In the genomic region with DNA sequence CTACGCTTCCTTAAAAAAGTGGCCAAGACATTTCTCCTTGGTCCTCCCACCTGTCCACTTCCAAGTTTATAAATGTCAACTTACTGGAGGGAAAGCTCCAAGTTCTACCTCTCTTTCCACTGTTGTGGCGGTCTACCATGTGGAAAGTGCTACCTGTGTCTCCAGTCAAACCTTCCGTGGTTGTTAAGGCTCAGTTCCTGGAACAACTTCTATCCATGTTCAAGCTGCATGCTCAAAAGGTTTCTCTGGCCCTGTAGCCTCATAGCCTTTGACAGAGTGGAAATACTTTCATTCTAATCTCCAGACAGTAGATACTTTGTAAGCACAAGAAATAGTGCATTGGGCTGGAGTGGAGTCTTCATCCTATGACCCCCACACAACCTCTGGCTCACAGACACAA, we compare ENCODE assay signal across 21 mouse cellular contexts. TPM values are rescaled to one million over a fixed set of nuclear protein-coding genes. Genes with fewer than 3 reads are reported as not detected.
DNase-seq lines count a peak whose midpoint lies in the region; ATAC-seq and TF ChIP-seq lines count a peak whose summit lies in the region.
"Had no signal": no experiment of that assay in that cellular context is flagged by ENCODE, and none has a peak within 500 bp of the region (broad histone marks: within the 10 kb centered on the region; RNA-seq: fewer than 3 reads in every experiment).

No protein-coding gene starts in this region.

- H3K4me1 ChIP-seq in heart, embryonic 10.5 days, result no peaks in the 10 kb centered on the region
- no peaks in the 10 kb centered on the region for H3K4me1 ChIP-seq in heart, embryonic 11.5 days (ENCODE audit: control insufficient read depth, insufficient read depth, low read length)
- peaks cover 21 to 39% of the 10 kb centered on the region in 2 experiments for H3K4me1 ChIP-seq in CH12.LX (ENCODE audit: control insufficient read depth in 1 of 2, insufficient read depth in 2 of 2)

- no peak overlapping the region for H3K4me3 ChIP-seq in heart, embryonic 10.5 days
- no peak overlapping the region for H3K4me3 ChIP-seq in heart, embryonic 11.5 days (ENCODE audit: low read depth, low read length)
- H3K4me3 ChIP-seq in CH12.LX (replicated peaks in 1 of 3; ENCODE audit: low read depth in 2 of 3, low read length in 2 of 3, poor library complexity in 1 of 3), result peak overlapping the region; percentile 8 to 65 (median 59)

- H3K79me2 ChIP-seq in CH12.LX (replicated peaks; ENCODE audit: control insufficient read depth, extremely low read depth, insufficient read depth, poor library complexity, severe bottlenecking), result peaks cover 89% of the 10 kb centered on the region

- dilution Hi-C loops in CH12.LX (cut with MboI; ENCODE audit: extremely low pct_ligation_motif_present, extremely low pct_unique_long_range_greater_than_20kb, low sequenced_read_pairs), result no loop called here

- intact Hi-C loops in heart, postnatal 10 days (cut with DNase I), result no loop called here

- no peaks in the 10 kb centered on the region for H3K36me3 ChIP-seq in heart, embryonic 10.5 days
- H3K36me3 ChIP-seq in heart, embryonic 11.5 days (ENCODE audit: control insufficient read depth, insufficient read depth, low read length), result no peaks in the 10 kb centered on the region
- H3K36me3 ChIP-seq in CH12.LX (replicated peaks in 1 of 2; ENCODE audit: control insufficient read depth in 1 of 2, insufficient read depth in 1 of 2, low read length in 1 of 2), result peaks cover 30 to 52% of the 10 kb centered on the region in 2 experiments
- H3K36me3 ChIP-seq: G1E had no signal

- 86% methylated on average over 3 of the region's 3 CpGs for WGBS in heart, embryonic 10.5 days
- 78% methylated on average over 3 of the region's 3 CpGs for WGBS in heart, embryonic 11.5 days (ENCODE audit: insufficient replicate concordance)

- in situ Hi-C loops in CH12.LX (cut with MboI; ENCODE audit: low pct_ligation_motif_present, low pct_unique_long_range_greater_than_20kb, low sequenced_read_pairs), result no loop called here

- TF ChIP-seq POLR2A in CH12.LX (IDR thresholded peaks at IDR 0.05; ENCODE audit: low read depth, low read length), result no peak

- H3K9ac ChIP-seq in heart, embryonic 11.5 days (ENCODE audit: low read depth, low read length), result no peak overlapping the region
- H3K9ac ChIP-seq in CH12.LX (ENCODE audit: insufficient read depth, low read depth), result peak overlapping the region; percentile 96

- TF ChIP-seq CTCF in CH12.LX (conservative IDR thresholded peaks at IDR 0.05 in 1 of 2, IDR thresholded peaks at IDR 0.05 in 1 of 2; ENCODE audit: low read depth in 2 of 2, low read length in 2 of 2), result no peak

- no peaks in the 10 kb centered on the region for H3K27me3 ChIP-seq in heart, embryonic 10.5 days (ENCODE audit: insufficient read depth, poor library complexity, severe bottlenecking)
- H3K27me3 ChIP-seq in heart, embryonic 11.5 days (ENCODE audit: control insufficient read depth, insufficient read depth, low read length), result no peaks in the 10 kb centered on the region
- no peaks in the 10 kb centered on the region for H3K27me3 ChIP-seq in CH12.LX (replicated peaks)

- no peak for TF ChIP-seq RAD21 in CH12.LX (IDR thresholded peaks at IDR 0.05; ENCODE audit: low read depth, low read length)

- no peaks in the 10 kb centered on the region for H3K9me3 ChIP-seq in heart, embryonic 10.5 days
- H3K9me3 ChIP-seq in heart, embryonic 11.5 days (replicated peaks; ENCODE audit: control insufficient read depth, low read length), result no peaks in the 10 kb centered on the region
- H3K9me3 ChIP-seq in CH12.LX (replicated peaks; ENCODE audit: low read length), result peaks cover 5% of the 10 kb centered on the region
- H3K9me3 ChIP-seq: G1E had no signal

- no peak for TF ChIP-seq EP300 in CH12.LX (IDR thresholded peaks at IDR 0.05; ENCODE audit: low read length)

- ATAC-seq in heart, embryonic 11.5 days (replicated peaks; ENCODE audit: insufficient number of reproducible peaks, low FRiP score, low TSS enrichment), result no peak
- ATAC-seq: activated CD4-positive, CD25-positive, alpha-beta regulatory T cell, adult 4 months; CD4-positive, CD25-positive, alpha-beta regulatory T cell, adult 4 months; Patski had no signal

- no peak overlapping the region for H3K4me2 ChIP-seq in heart, embryonic 11.5 days
- peak overlapping the region; percentile 63 for H3K4me2 ChIP-seq in CH12.LX (ENCODE audit: insufficient read depth, low read depth, poor library complexity, severe bottlenecking)

- DNase-seq in heart, adult 11 months, result peak; percentile 55
- no peak for DNase-seq in heart, postnatal 10 days
- DNase-seq in heart, embryonic 10.5 days (ENCODE audit: low spot score), result peak; percentile 38
- no peak for DNase-seq in CH12.LX (ENCODE audit: extremely low read depth)
- DNase-seq in cerebellum, postnatal 36 days, result no peak
- DNase-seq: adrenal gland, adult 2 months; adrenal gland, adult 8-10 months; adrenal gland, postnatal 10 days; adrenal gland, postnatal 14 days; adrenal gland, postnatal 25 days; adrenal gland, postnatal 36 days; B cell, adult 2 months; cerebellum, adult 11 months; cerebellum, adult 11-12 months; cerebellum, adult 18-20 months; cerebellum, adult 2 months had no signal

- H3K27ac ChIP-seq in heart, embryonic 10.5 days, result no peak overlapping the region
- H3K27ac ChIP-seq in heart, embryonic 11.5 days (ENCODE audit: low read depth, low read length), result no peak overlapping the region
- no peak overlapping the region for H3K27ac ChIP-seq in CH12.LX (ENCODE audit: insufficient read depth, low read depth)

TF ChIP-seq in CH12.LX, 34 proteins besides CTCF, POLR2A, EP300 and RAD21:
- TF ChIP-seq MAFK (IDR thresholded peaks at IDR 0.05; ENCODE audit: insufficient replicate concordance, low read length) (no peak), MYC (IDR thresholded peaks at IDR 0.05; ENCODE audit: low read depth, low read length) (no peak), ELF1 (IDR thresholded peaks at IDR 0.05; ENCODE audit: low read depth, low read length) (no peak), JUND (conservative IDR thresholded peaks at IDR 0.05; ENCODE audit: low read depth, low read length) (no peak), MXI1 (IDR thresholded peaks at IDR 0.05; ENCODE audit: low read depth, low read length) (peak; percentile 58; the same call in 1 of the 2 replicates), SIN3A (IDR thresholded peaks at IDR 0.05; ENCODE audit: low read length) (peak; percentile 57; the same call in 1 of the 2 replicates), ZKSCAN1 (IDR thresholded peaks at IDR 0.05; ENCODE audit: borderline replicate concordance, low read depth, low read length) (no peak), CHD1 (IDR thresholded peaks at IDR 0.05; ENCODE audit: low read depth, low read length) (no peak), TCF12 (IDR thresholded peaks at IDR 0.05; ENCODE audit: low read depth, low read length) (no peak), NELFE (IDR thresholded peaks at IDR 0.05; ENCODE audit: low read depth, low read length) (no peak), TBP (conservative IDR thresholded peaks at IDR 0.05; ENCODE audit: low read depth, low read length) (no peak), HCFC1 (IDR thresholded peaks at IDR 0.05; ENCODE audit: low read depth, low read length) (no peak; the same call in 1 of the 2 replicates), CHD2 (IDR thresholded peaks at IDR 0.05; ENCODE audit: low read length) (no peak), USF2 (conservative IDR thresholded peaks at IDR 0.05; ENCODE audit: low read depth, low read length) (no peak), NRF1 (IDR thresholded peaks at IDR 0.05; ENCODE audit: low read depth, low read length) (no peak), IRF4 (IDR thresholded peaks at IDR 0.05; ENCODE audit: low read depth, low read length) (no peak), E2F4 (IDR thresholded peaks at IDR 0.05; ENCODE audit: insufficient replicate concordance, low read depth, low read length) (no peak), ZNF384 (IDR thresholded peaks at IDR 0.05; ENCODE audit: low read depth, low read length) (no peak), ZC3H11A (IDR thresholded peaks at IDR 0.05; ENCODE audit: low read depth, low read length) (no peak), ZMIZ1 (IDR thresholded peaks at IDR 0.05; ENCODE audit: low read depth, low read length) (no peak), MAZ (IDR thresholded peaks at IDR 0.05; ENCODE audit: low read depth, low read length) (no peak), PAX5 (IDR thresholded peaks at IDR 0.05; ENCODE audit: low read length) (no peak), GABPA (IDR thresholded peaks at IDR 0.05; ENCODE audit: insufficient replicate concordance, low read depth, low read length) (no peak), BHLHE40 (IDR thresholded peaks at IDR 0.05; ENCODE audit: low read depth, low read length) (no peak), UBTF (IDR thresholded peaks at IDR 0.05; ENCODE audit: low read depth, low read length) (0 out of 2 replicates have a peak, but pooled peaks have one; percentile 42), SMC3 (IDR thresholded peaks at IDR 0.05; ENCODE audit: low read depth, low read length) (no peak)

RNA-seq across cellular contexts. Expression of gene Pttg1, which starts 46.6 kb away (rescaled TPM):
- total RNA-seq in heart, postnatal 10 days (2021), result 10 to 100 TPM; 64.1 to 70.3 TPM
- polyA plus RNA-seq in heart, embryonic 10.5 days (2016; fragmentation: Nextera tagmentation; extraction: Ambion mirVana), result 101 and 118 TPM in 2 replicates
- 112 and 119 TPM in 2 replicates for polyA plus RNA-seq in heart, embryonic 11.5 days (2014; fragmentation: Nextera tagmentation; extraction: Ambion mirVana)
- total RNA-seq in CH12.LX (2012; rRNA removed) (153 and 190 TPM in 2 replicates), CH12.LX (2014; rRNA removed) (276 and 337 TPM in 2 replicates)
- polyA plus RNA-seq in CH12.LX (2012; ENCODE audit: insufficient read length, low read depth), result 258 and 279 TPM in 2 replicates

RNA-seq across cellular contexts. Expression of gene Slu7, which starts 54.1 kb away (rescaled TPM):
- total RNA-seq in heart, postnatal 10 days (2021), result 10 to 100 TPM; 29.5 to 31.4 TPM
- 36.6 and 44.1 TPM in 2 replicates for polyA plus RNA-seq in heart, embryonic 10.5 days (2016; fragmentation: Nextera tagmentation; extraction: Ambion mirVana)
- 39.2 and 42.1 TPM in 2 replicates for polyA plus RNA-seq in heart, embryonic 11.5 days (2014; fragmentation: Nextera tagmentation; extraction: Ambion mirVana)
- 41.6 and 43.0 TPM in 2 replicates for total RNA-seq in CH12.LX (2012; rRNA removed)
- 60.3 and 68.8 TPM in 2 replicates for total RNA-seq in CH12.LX (2014; rRNA removed)
- polyA plus RNA-seq in CH12.LX (2012; ENCODE audit: insufficient read length, low read depth), result 66.8 and 78.7 TPM in 2 replicates

Comparison
In these comparisons a context has a peak if more than half of its experiments do, and no peak if none do; other contexts are left out.
1. DNase-seq: peak in heart, adult 11 months (single experiment) and heart, embryonic 10.5 days (single experiment); none in heart, postnatal 10 days (0 of 2), CH12.LX (single experiment) and cerebellum, postnatal 36 days (0 of 2).
2. H3K4me3 ChIP-seq: peak in CH12.LX (3 of 3); none in heart, embryonic 10.5 days (single experiment) and heart, embryonic 11.5 days (single experiment).